Mouse (Mus musculus) kidney, postnatal 0 days (tissue): ENCODE measurements around the gene Fgfr2. TPM values are rescaled to one million over a fixed set of nuclear protein-coding genes. Genes with fewer than 3 reads are reported as not detected.

ENCODE experiments used
- ATAC-seq: fragments of 200-750 bp; cut with Nextera tagmentation; replicated peaks from 2 replicates; pipeline ENCODE4 v1.8.0; 2017; ENCODE audit warnings: low read depth, moderate number of reproducible peaks, moderate TSS enrichment, moderate library complexity; ENCODE audit not compliant: low FRiP score
- DNase-seq: peaks from one replicate; pipeline ENCODE4 v3.0.0-alpha.2; 2016; ENCODE audit warnings: low spot score
- H3K27ac ChIP-seq: fragments of 300-500 bp; sonication (generic); 2 replicates; pipeline ENCODE4 v1.5.1; 2014; ENCODE audit warnings: mild to moderate bottlenecking
- H3K27me3 ChIP-seq: fragments of 300-500 bp; sonication (generic); 2 replicates; pipeline ENCODE4 v1.6.1; 2014; ENCODE audit warnings: low read length, mixed read lengths; ENCODE audit not compliant: insufficient read depth
- H3K36me3 ChIP-seq: fragments of 300-500 bp; sonication (generic); 2 replicates; pipeline ENCODE4 v1.6.1; 2014; ENCODE audit warnings: low read length, mixed read lengths; ENCODE audit not compliant: insufficient read depth
- H3K4me1 ChIP-seq: fragments of 300-500 bp; sonication (generic); replicated peaks from 2 replicates; pipeline ENCODE4 v1.6.1; 2014; ENCODE audit warnings: antibody characterized with exemption, low read length, mixed read lengths; ENCODE audit not compliant: insufficient read depth
- H3K4me2 ChIP-seq: fragments of 300-500 bp; sonication (generic); 2 replicates; pipeline ENCODE4 v1.6.1; 2014; ENCODE audit warnings: mild to moderate bottlenecking, low read length, moderate library complexity, mixed read lengths
- H3K4me3 ChIP-seq: fragments of 300-500 bp; sonication (generic); replicated peaks from 2 replicates; pipeline ENCODE4 v1.5.1; 2014; ENCODE audit warnings: low read depth, low read length
- H3K9ac ChIP-seq: fragments of 300-500 bp; sonication (generic); 2 replicates; pipeline ENCODE4 v1.6.1; 2014; ENCODE audit warnings: low read depth, low read length
- H3K9me3 ChIP-seq: fragments of 300-500 bp; sonication (generic); replicated peaks from 2 replicates; pipeline ENCODE4 v1.6.1; 2016; ENCODE audit warnings: low read length, inconsistent platforms, mixed read lengths
- CTCF ChIP-seq: IDR thresholded peaks from 2 replicates; pipeline ENCODE4 v1.5.1; 2016; ENCODE audit warnings: antibody characterized with exemption, low read depth, mild to moderate bottlenecking, moderate library complexity
- WGBS: fragments of 180-500 bp; shearing (Covaris S2); extraction: QIAGEN DNeasy Blood & Tissue Kit; methylation state at CpG from one replicate; pipeline ENCODE4 v1.1.7; 2014; 5-methylcytosine and 5-hydroxymethylcytosine counted together
- polyA plus RNA-seq: library from polyadenylated mRNA; unstranded; fragments of >200 nt; fragmentation: Nextera tagmentation; extraction: Ambion mirVana; gene quantifications from 2 replicates; pipeline ENCODE4 v1.2.1, GENCODE M21; 2015

The Fgfr2 gene
- polyA plus RNA-seq, 1 experiment from 2014 or later, result 79.8 TPM

DNA sequence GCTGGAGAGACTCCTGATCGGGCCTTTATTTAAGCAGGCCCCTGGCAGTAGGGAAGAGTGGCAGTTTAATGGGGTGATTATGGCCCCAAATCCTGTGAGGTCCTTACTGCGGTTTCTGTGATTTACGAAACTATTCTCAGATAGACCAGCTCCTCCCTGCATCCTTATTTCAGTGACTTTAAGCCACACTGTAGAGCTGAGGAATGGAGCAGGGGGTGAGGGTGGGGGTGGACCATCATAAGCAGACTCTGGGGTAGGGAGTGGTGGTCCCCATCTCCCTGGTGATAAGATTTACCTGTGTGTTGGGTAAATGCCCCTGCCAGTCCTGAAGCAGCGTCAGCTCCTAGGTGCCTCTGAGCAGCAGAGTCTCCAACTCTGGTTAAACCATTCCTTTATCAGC, 2516.2 kb downstream of the Fgfr2 start:
- peak; percentile 60 for DNase-seq
- Histone ChIP-seq H3K27me3 (no peaks in the 10 kb centered on the region), H3K9ac (no peak overlapping the region), H3K36me3 (no peaks in the 10 kb centered on the region), H3K4me1 (no peaks in the 10 kb centered on the region), H3K4me3 (no peak overlapping the region), H3K4me2 (no peak overlapping the region), H3K27ac (no peak overlapping the region), H3K9me3 (no peaks in the 10 kb centered on the region)
- TF ChIP-seq CTCF, result no peak
- ATAC-seq, result no peak
- 35% methylated on average over 4 of the region's 4 CpGs for WGBS

DNA sequence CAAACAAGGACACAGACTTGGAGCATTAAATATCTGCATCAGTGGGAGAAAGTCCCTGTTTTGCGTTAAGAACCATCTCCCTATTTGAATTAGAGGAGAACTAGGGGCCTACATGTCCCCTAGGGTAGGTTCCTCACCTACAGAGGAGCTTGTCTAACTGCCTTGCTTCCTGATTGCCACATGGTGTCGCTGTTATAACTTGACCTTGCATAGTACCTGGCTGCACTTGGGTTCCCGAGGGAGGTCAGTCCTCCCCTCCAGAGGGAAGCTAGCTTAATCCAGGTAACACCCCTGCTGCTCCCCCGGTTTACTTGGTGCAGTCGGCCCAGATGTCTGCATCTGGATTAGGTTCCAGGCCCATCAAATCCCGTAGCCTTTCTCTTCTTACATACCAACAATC, 2518.0 kb downstream of the Fgfr2 start:
- H3K9me3 ChIP-seq, result no peaks in the 10 kb centered on the region
- no peak overlapping the region for H3K27ac ChIP-seq
- no peaks in the 10 kb centered on the region for H3K36me3 ChIP-seq
- no peak overlapping the region for H3K4me3 ChIP-seq
- H3K27me3 ChIP-seq, result no peaks in the 10 kb centered on the region
- no peak overlapping the region for H3K4me2 ChIP-seq
- ATAC-seq (no peak), DNase-seq (peak; percentile 63)
- H3K4me1 ChIP-seq, result no peaks in the 10 kb centered on the region
- H3K9ac ChIP-seq, result no peak overlapping the region
- 37% methylated on average over 6 of the region's 6 CpGs for WGBS
- TF ChIP-seq CTCF, result peak; percentile 78

DNA sequence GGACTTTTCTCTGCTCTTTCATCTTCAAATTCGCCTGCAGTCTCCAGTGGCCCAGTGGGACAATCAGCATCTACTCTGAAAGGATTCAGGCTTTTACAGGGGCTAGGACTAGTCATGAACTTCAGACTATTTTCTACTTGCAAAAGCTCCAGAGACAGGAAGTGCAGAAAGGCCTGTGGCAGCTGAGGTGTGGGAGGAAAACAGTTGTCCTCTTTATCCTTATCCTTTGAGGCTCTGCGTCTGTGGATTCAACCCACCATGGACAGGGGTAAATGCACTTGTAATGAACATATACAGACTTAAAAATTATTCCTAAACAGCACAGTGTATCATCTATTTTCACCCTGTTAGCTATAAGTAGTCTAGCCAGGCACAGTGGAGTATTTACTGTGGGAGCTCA, 2518.8 kb downstream of the Fgfr2 start:
- no peak for TF ChIP-seq CTCF
- Histone ChIP-seq H3K4me2 (no peak overlapping the region), H3K36me3 (no peaks in the 10 kb centered on the region), H3K4me3 (no peak overlapping the region), H3K27me3 (no peaks in the 10 kb centered on the region), H3K9ac (no peak overlapping the region), H3K27ac (no peak overlapping the region), H3K4me1 (no peaks in the 10 kb centered on the region), H3K9me3 (no peaks in the 10 kb centered on the region)
- WGBS, result 77% methylated on average over 2 of the region's 2 CpGs
- ATAC-seq (no peak), DNase-seq (no peak)

DNA sequence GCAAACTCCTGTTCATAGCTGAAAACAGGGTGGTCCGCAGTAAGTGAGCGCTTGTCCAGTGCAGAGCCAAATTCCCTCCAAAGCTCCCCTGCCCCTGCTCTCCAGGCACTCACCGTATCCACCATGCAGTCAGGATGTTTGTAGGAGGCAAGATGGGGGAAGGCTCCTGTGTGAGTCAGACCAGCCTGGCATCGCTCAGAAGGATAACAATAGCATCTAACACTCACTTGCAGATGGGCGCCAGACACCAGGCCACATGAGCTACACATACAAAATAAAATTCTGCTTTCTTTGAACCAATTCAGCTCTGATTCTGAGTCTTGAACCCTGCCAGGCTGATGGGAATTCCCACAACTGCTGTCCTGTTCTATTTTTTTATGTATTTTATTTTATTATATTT, 2519.6 kb downstream of the Fgfr2 start:
- H3K27ac ChIP-seq, result no peak overlapping the region
- H3K4me3 ChIP-seq, result no peak overlapping the region
- no peak overlapping the region for H3K9ac ChIP-seq
- no peaks in the 10 kb centered on the region for H3K4me1 ChIP-seq
- TF ChIP-seq CTCF, result no peak
- H3K27me3 ChIP-seq, result no peaks in the 10 kb centered on the region
- no peak for DNase-seq
- no peaks in the 10 kb centered on the region for H3K36me3 ChIP-seq
- ATAC-seq, result no peak
- no peaks in the 10 kb centered on the region for H3K9me3 ChIP-seq
- no peak overlapping the region for H3K4me2 ChIP-seq
- 90% methylated on average over 5 of the region's 5 CpGs for WGBS

DNA sequence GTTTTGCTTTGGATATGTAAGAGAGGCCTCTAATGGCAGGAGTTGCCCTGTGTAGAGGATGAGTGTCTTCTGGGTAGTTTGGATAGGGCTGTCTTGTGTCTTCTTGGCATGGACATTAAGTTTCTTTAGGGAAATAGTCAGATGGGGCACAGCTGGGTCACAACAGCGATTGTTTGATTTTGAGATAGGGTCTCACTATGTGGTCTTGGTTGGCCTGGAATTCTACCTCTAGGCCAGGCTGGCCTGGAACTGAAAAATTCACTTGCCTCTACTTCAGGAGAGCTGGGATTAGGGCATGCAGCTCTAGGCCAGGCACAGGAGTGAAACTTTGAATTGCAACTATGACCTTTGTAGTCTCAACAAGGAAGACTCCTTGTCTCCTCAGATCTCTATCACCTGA, 2520.3 kb downstream of the Fgfr2 start:
- ATAC-seq (no peak), DNase-seq (no peak)
- Histone ChIP-seq H3K9ac (no peak overlapping the region), H3K4me3 (no peak overlapping the region), H3K9me3 (no peaks in the 10 kb centered on the region), H3K36me3 (no peaks in the 10 kb centered on the region), H3K27ac (no peak overlapping the region), H3K27me3 (no peaks in the 10 kb centered on the region), H3K4me2 (no peak overlapping the region), H3K4me1 (no peaks in the 10 kb centered on the region)
- no peak for TF ChIP-seq CTCF
- 100% methylated on average over 1 of the region's 1 CpGs for WGBS

DNA sequence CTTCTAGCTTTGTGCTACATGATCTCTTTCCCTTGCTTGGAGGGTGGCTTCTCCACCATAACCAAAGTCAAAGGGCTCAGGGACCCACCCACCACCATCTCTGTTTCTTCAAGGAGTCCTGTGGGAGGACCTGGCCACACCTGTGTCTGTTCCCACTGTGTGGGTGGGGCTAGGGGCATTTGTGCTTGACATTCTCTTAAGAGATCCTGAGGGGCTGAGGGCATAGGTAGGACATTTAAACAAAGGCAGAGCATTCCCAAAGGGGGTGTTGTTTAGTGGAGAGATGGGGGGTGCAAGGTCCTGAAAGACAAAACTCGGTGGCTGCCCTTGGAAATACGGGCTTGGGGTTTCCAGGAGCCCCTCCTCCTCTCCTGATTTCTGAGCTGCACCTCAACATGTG, 2522.6 kb downstream of the Fgfr2 start:
- ATAC-seq, result no peak
- DNase-seq, result no peak
- H3K4me3 ChIP-seq, result no peak overlapping the region
- H3K9ac ChIP-seq, result no peak overlapping the region
- no peaks in the 10 kb centered on the region for H3K4me1 ChIP-seq
- H3K36me3 ChIP-seq, result no peaks in the 10 kb centered on the region
- no peaks in the 10 kb centered on the region for H3K27me3 ChIP-seq
- no peak overlapping the region for H3K27ac ChIP-seq
- 79% methylated on average over 2 of the region's 2 CpGs for WGBS
- H3K9me3 ChIP-seq, result no peaks in the 10 kb centered on the region
- H3K4me2 ChIP-seq, result no peak overlapping the region
- no peak for TF ChIP-seq CTCF

DNA sequence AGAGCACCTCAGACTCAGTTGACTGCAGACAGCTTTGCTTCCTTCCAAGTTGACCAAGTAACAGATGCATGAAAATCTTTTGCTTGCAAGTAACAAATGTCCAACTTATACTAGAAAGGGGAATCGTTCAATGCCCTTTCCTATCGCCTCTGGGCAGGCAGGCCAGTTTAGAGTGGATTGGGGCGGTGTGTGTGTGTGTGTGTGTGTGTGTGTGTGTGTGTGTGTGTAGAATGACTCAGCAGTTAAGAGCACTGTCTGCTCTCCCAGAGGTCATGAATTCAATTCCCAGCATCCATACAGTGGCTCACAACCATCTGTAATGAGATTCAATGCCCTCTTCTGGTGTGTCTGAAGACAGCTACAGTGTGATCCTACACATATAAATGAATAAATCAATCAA, 2523.1 kb downstream of the Fgfr2 start:
- H3K27me3 ChIP-seq, result no peaks in the 10 kb centered on the region
- H3K4me1 ChIP-seq, result no peaks in the 10 kb centered on the region
- no peak for TF ChIP-seq CTCF
- ATAC-seq (no peak), DNase-seq (no peak)
- H3K27ac ChIP-seq, result no peak overlapping the region
- no peak overlapping the region for H3K4me2 ChIP-seq
- no peaks in the 10 kb centered on the region for H3K36me3 ChIP-seq
- no peak overlapping the region for H3K4me3 ChIP-seq
- no peaks in the 10 kb centered on the region for H3K9me3 ChIP-seq
- WGBS, result 88% methylated on average over 3 of the region's 3 CpGs
- no peak overlapping the region for H3K9ac ChIP-seq
